Mouse (Mus musculus): ENCODE measurements around the gene Mcat.

DNA sequence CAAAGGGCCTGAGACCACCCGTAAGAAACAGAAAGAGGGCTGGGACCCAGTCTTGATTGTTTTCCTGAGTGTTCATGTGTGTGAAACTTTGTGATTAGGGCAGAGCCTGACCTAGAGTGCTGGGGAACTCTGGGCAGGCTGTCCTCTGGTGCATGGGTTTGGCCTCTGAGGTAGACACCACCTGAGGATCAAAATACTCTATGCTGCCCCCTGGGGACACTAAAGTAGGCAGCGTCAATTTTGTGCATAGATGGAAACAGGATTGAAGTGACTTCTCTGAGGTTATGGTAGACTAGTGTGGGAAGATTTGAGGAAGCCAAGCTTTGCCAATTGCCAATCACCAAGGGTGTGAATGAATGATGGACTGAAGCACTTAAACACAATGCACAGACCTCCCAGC, 7.1 kb upstream of the Mcat start:
- TF ChIP-seq CTCF (IDR thresholded peaks at IDR 0.05; ENCODE audit: borderline replicate concordance, insufficient read depth, low read depth, low read length) (no peak), POLR2A (IDR thresholded peaks at IDR 0.05; ENCODE audit: borderline replicate concordance, insufficient read depth, low read length) (no peak)
